Mouse (Mus musculus) kidney, embryonic 15.5 days (tissue): ENCODE data around the gene Wdr83os. TPM values are rescaled to one million over a fixed set of nuclear protein-coding genes. Genes with fewer than 3 reads are reported as not detected.
"Not testable (repeated sequence)": the region's sequence is repeated elsewhere in the genome, so short reads cannot be mapped to it uniquely, and the experiment has no call there.

Experiments used
- ATAC-seq: fragments of 200-750 bp; cut with Nextera tagmentation; replicated peaks from 2 replicates; pipeline ENCODE4 v1.8.0; 2017; ENCODE audit warnings: moderate TSS enrichment; ENCODE audit not compliant: low FRiP score
- H3K27ac ChIP-seq: fragments of 300-500 bp; sonication (generic); 2 replicates; pipeline ENCODE4 v1.5.1; 2015; ENCODE audit warnings: mild to moderate bottlenecking, inconsistent platforms
- H3K27me3 ChIP-seq: fragments of 300-500 bp; sonication (generic); 2 replicates; pipeline ENCODE4 v1.6.1; 2015; ENCODE audit warnings: inconsistent platforms
- H3K36me3 ChIP-seq: fragments of 300-500 bp; sonication (generic); 2 replicates; pipeline ENCODE4 v1.6.1; 2015; ENCODE audit warnings: inconsistent platforms
- H3K4me1 ChIP-seq: fragments of 300-500 bp; sonication (generic); 2 replicates; pipeline ENCODE4 v1.6.1; 2015; ENCODE audit warnings: inconsistent platforms
- H3K4me2 ChIP-seq: fragments of 300-500 bp; sonication (generic); 2 replicates; pipeline ENCODE4 v1.6.1; 2015; ENCODE audit warnings: moderate library complexity, mild to moderate bottlenecking, inconsistent platforms
- H3K4me3 ChIP-seq: fragments of 300-500 bp; sonication (generic); replicated peaks from 2 replicates; pipeline ENCODE4 v1.5.1; 2015; ENCODE audit warnings: mild to moderate bottlenecking, inconsistent platforms
- H3K9ac ChIP-seq: fragments of 300-500 bp; sonication (generic); 2 replicates; pipeline ENCODE4 v1.6.1; 2015; ENCODE audit warnings: mild to moderate bottlenecking, inconsistent platforms
- H3K9me3 ChIP-seq: fragments of 300-500 bp; sonication (generic); replicated peaks from 2 replicates; pipeline ENCODE4 v1.6.1; 2016; ENCODE audit warnings: inconsistent platforms
- WGBS: fragments of 180-500 bp; shearing (Covaris S2); methylation state at CpG from one replicate; pipeline ENCODE4 v1.1.7; 2015; ENCODE audit warnings: mixed read lengths; 5-methylcytosine and 5-hydroxymethylcytosine counted together
- polyA plus RNA-seq: library from polyadenylated mRNA; unstranded; fragments of >200 nt; fragmentation: Nextera tagmentation; extraction: Ambion mirVana; gene quantifications from 2 replicates; pipeline ENCODE4 v1.2.1, GENCODE M21; 2015

The Wdr83os gene
- polyA plus RNA-seq, 1 experiment from 2014 or later, result 141 TPM

DNA sequence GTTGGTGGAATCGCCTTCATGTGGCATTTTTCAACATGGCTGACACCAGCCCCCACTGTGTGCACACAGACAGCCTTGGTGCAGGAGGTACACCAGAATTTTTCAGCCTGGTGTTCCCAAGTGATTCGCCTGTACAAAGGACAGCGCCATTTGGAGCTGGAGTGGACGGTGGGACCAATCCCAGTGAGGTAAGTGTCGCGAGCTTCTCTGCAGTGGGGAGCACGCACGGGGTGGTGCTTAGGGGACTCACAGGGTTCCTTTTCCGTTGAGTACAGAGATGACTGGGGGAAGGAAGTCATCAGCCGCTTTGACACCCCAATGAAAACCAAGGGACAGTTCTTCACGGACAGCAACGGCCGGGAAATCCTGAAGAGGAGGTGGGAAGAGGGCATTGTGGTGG, 14.5 kb downstream of the Wdr83os start:
- 96% methylated on average over 13 of the region's 13 CpGs for WGBS
- Histone ChIP-seq H3K36me3 (peaks cover 65% of the 10 kb centered on the region), H3K27me3 (no peaks in the 10 kb centered on the region), H3K9me3 (no peaks in the 10 kb centered on the region), H3K27ac (no peak overlapping the region), H3K9ac (no peak overlapping the region), H3K4me3 (no peak overlapping the region), H3K4me1 (no peaks in the 10 kb centered on the region), H3K4me2 (no peak overlapping the region)
- ATAC-seq, result no peak

DNA sequence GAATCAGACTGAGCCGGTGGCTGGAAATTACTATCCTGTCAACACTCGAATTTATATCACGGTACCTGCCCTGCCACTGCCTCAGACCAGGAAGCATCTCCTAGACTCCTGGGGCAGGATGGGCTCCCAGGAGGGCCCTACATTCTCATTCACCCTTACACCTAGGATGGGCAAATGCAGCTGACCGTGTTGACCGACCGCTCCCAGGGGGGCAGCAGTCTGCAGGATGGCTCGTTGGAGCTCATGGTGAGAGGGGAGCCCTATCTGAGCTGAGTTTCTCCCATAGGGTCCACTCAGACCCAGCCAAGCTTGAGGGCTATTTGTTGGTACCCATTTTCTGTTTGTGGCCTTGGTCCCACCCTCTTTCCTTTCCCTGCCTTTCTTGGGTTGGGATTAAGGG, 15.0 kb downstream of the Wdr83os start:
- Histone ChIP-seq H3K4me3 (no peak overlapping the region), H3K9ac (no peak overlapping the region), H3K4me1 (no peaks in the 10 kb centered on the region), H3K36me3 (peaks cover 65% of the 10 kb centered on the region), H3K27me3 (no peaks in the 10 kb centered on the region), H3K9me3 (no peaks in the 10 kb centered on the region), H3K27ac (no peak overlapping the region), H3K4me2 (no peak overlapping the region)
- 95% methylated on average over 7 of the region's 7 CpGs for WGBS
- no peak for ATAC-seq

DNA sequence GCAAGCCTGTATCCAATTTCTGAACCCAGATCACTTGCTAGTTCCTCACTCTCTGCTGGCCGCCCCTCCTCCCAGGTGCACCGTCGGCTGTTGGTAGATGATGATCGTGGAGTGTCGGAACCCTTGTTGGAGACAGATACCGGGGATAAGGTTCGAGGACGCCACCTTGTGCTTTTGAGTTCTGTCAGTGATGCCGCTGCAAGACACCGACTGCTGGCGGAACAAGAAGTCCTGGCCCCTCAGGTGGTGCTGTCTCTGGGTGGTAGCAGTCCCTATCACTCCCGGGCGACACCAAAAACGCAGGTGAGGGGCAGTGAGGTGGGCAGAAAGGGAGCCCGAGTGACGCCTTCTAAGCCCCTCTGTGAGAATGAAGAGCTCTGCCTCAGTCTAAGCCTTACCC, 15.7 kb downstream of the Wdr83os start:
- Histone ChIP-seq H3K9me3 (no peaks in the 10 kb centered on the region), H3K9ac (no peak overlapping the region), H3K27me3 (no peaks in the 10 kb centered on the region), H3K4me1 (no peaks in the 10 kb centered on the region), H3K36me3 (peaks cover 65% of the 10 kb centered on the region), H3K27ac (no peak overlapping the region), H3K4me2 (no peak overlapping the region), H3K4me3 (no peak overlapping the region)
- WGBS, result 90% methylated on average over 16 of the region's 16 CpGs
- no peak for ATAC-seq

DNA sequence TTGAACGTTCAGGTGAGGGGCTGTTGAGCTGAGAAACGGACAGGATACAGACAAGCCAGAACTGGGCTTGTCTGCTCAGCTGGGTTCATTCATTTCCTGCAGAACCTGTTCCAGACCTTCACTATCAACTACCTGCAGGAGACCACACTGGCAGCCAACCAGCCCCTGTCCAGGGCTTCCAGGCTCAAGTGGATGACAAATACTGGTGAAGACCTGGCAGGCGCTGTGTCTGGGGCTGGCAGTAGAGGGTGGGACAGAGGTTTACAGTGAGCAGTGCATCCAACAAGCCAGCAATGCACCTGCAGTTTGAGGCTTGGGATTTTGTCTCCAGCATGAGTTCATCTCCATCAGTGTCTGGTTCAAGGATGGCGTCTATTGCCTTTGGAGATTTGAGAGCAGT, 16.3 kb downstream of the Wdr83os start:
- Histone ChIP-seq H3K4me2 (no peak overlapping the region), H3K4me1 (no peaks in the 10 kb centered on the region), H3K4me3 (no peak overlapping the region), H3K9me3 (no peaks in the 10 kb centered on the region), H3K27ac (no peak overlapping the region), H3K27me3 (no peaks in the 10 kb centered on the region), H3K36me3 (peaks cover 65% of the 10 kb centered on the region), H3K9ac (no peak overlapping the region)
- 87% methylated on average over 4 of the region's 4 CpGs for WGBS
- no peak for ATAC-seq

DNA sequence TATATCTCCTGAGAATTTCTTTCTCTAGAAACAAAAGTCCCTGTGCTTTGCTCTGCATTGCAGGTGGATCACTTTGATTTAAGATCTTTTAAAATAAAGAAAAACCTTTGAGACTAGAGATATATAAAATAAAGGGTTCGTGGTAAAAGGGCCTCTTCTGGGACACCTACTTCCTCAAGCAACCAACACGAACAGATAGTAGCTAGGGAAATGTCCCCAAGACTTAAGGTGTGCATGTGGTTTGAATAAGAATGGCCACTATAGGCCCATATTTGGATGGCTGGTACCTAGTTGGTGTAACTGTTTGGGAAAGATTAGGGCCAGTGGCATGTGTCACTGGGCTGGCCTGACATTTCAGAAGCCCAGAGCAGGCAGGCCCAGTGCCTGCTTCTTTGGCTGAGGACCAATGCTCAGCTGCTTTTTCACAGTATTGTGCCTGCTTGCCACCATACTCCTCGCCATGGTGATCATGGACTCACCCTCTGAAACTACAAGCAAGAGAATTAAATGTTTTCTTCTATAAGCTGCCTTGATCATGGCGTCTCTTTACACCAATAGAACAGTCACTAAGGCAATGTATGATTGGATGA, 19.6 kb downstream of the Wdr83os start:
- H3K27me3 ChIP-seq, result no peaks in the 10 kb centered on the region
- peaks cover 39% of the 10 kb centered on the region for H3K36me3 ChIP-seq
- no peak overlapping the region for H3K4me2 ChIP-seq
- ATAC-seq, result no peak
- H3K4me3 ChIP-seq, result no peak overlapping the region
- no peaks in the 10 kb centered on the region for H3K4me1 ChIP-seq
- H3K9ac ChIP-seq, result no peak overlapping the region
- 86% methylated on average over 4 of the region's 4 CpGs for WGBS
- no peaks in the 10 kb centered on the region for H3K9me3 ChIP-seq
- H3K27ac ChIP-seq, result no peak overlapping the region

DNA sequence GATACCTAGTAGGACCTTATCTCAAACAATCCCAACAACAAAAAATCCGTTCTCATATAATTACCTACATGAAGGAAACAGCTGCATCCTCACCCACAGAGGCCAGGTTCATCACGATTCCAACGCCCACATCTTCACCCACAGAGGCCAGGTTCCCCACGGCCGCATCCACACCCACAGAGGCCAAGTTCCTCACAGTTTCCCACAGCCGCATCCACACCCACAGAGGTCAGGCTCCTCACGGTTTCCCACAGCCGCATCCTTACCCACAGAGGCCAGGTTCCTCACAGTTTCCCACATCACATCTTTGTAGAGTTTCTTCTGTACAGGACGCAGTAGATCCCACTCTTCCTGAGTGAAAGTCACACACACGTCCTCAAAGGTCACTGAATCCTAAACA, 32.7 kb downstream of the Wdr83os start:
- WGBS, result 94% methylated on average over 10 of the region's 10 CpGs
- no peak for ATAC-seq
- no peak overlapping the region for H3K4me3 ChIP-seq

DNA sequence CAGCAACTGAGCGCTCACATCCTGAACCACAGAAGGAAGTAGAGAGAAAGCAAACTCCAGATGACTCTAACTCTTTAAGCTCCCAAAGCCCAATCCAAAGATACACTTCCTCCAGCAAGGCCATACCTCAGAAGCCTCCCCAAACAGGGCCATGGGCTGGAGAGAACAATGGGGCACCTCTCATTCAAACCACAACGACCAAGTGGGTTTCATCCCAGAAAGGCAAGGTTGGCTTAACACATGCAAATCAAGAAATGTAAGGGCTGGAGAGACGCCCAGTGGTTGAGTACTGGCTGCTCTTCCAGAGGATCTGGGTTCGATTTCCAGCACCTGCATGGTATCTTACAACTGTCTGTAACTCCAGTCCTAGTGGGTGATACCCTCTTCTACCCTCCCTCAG, 35.0 kb downstream of the Wdr83os start:
- Histone ChIP-seq H3K4me3 (no peak overlapping the region), H3K36me3 (peaks cover 25% of the 10 kb centered on the region), H3K27ac (no peak overlapping the region), H3K4me2 (no peak overlapping the region), H3K27me3 (no peaks in the 10 kb centered on the region), H3K9me3 (no peaks in the 10 kb centered on the region), H3K9ac (no peak overlapping the region), H3K4me1 (peaks cover 4% of the 10 kb centered on the region; the same call in 1 of the 2 replicates)
- no peak for ATAC-seq
- 76% methylated on average over 4 of the region's 4 CpGs for WGBS

More for the DNA sequence above, 32.7 kb downstream of the Wdr83os start:
- no peaks in the 10 kb centered on the region for H3K4me1 ChIP-seq
- peaks cover 43% of the 10 kb centered on the region for H3K36me3 ChIP-seq
- no peak overlapping the region for H3K27ac ChIP-seq
- no peaks in the 10 kb centered on the region for H3K27me3 ChIP-seq
- H3K4me2 ChIP-seq, result no peak overlapping the region
- H3K9ac ChIP-seq, result no peak overlapping the region
- H3K9me3 ChIP-seq, result no peaks in the 10 kb centered on the region

DNA sequence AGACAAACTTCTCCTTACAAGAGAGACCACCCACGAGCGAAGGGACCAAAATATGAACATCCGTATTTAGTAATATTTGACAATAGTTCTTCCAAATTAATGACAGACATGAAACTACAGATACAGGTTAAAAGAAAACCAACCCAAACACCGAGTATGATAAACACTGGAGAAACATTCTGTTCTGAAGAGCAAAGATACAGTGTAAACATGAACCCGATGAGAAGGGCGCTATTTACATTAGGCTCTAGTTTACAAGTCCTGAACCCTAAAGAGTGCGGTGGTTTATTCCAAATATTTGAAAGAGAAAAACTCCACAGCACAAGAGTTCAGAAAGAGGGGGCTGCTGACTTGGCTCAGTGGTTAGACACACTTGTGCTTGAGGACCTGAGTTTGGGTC, 36.4 kb downstream of the Wdr83os start:
- H3K27ac ChIP-seq, result no peak overlapping the region
- H3K27me3 ChIP-seq, result no peaks in the 10 kb centered on the region
- no peak overlapping the region for H3K4me2 ChIP-seq
- H3K9ac ChIP-seq, result no peak overlapping the region
- no peak overlapping the region for H3K4me3 ChIP-seq
- peaks cover 11% of the 10 kb centered on the region for H3K36me3 ChIP-seq
- WGBS, result 91% methylated on average over 7 of the region's 7 CpGs
- ATAC-seq, result no peak
- peaks cover 4% of the 10 kb centered on the region; the same call in 1 of the 2 replicates for H3K4me1 ChIP-seq
- H3K9me3 ChIP-seq, result no peaks in the 10 kb centered on the region

DNA sequence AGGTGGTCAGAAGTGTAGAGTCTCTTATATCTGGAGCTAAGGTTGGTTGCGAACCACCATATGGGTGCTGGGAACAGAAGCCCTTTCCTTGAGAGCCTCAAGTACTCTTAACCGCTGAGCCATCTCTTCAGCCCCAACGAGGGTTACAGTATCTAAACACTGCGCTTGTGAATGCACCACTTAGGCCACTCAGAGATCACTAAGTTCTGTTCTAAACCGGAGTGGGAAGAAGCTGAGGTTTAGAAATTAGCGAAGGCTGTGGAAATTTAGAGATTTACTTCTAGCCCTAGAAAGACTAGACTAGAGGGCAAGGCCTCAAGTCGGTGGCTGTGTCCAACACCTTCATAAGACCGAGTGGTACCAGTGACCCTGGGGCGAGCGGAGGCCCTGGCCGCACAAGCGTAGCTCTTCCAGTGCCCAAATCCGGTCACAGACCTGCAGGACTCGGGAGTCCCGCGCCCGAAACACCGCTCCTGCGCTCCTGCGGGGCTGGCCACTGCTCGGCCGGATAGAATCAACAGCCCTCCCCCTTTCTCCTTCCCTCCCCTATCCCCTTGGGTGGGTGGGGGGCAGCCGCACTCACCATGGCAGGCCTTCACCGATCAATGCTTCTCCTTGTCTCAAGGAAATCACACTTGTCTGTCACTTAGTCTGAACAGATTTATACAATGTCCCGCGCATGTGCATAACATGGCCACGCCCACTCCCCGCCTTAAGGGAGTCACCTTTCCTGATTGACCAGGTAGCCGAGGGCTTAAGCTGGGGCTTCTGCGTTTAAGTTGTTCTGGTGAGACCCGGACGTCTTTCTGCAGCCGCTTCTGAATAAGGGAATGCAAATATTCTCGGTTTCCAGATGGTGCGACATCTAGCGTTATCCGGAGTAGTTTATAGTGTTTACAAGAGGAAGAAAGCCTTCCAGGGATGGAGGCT, 38.8 kb downstream of the Wdr83os start:
- Histone ChIP-seq H3K4me1 (peaks cover 4% of the 10 kb centered on the region; the same call in 1 of the 2 replicates), H3K4me2 (peak overlapping the region; percentile 89), H3K27me3 (no peaks in the 10 kb centered on the region), H3K9me3 (no peaks in the 10 kb centered on the region), H3K36me3 (no peaks in the 10 kb centered on the region), H3K27ac (peak overlapping the region; percentile 69), H3K9ac (peak overlapping the region; percentile 74), H3K4me3 (peak overlapping the region; percentile 62)
- 8% methylated on average over 37 of the region's 37 CpGs for WGBS
- ATAC-seq, result peak; percentile 94

DNA sequence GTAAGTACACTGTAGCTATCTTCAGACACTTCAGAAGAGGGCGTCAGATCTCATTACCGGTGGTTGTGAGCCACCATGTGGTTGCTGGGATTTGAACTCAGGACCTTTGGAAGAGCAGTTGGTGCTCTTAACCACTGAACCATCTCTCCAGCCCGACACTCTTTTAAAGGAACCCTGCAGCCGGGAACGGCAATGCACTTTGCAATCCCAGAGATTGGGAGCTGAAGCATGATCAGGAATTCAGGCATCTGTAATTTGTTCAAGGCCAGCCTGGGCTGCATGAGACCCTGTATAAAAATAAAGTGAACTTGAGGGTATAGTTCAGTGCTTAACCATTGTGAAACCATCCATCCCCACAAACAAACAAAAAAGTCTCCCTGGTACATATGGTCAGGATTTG, 39.7 kb downstream of the Wdr83os start:
- H3K27ac ChIP-seq, ATAC-seq, H3K9ac ChIP-seq, H3K4me1 ChIP-seq, H3K27me3 ChIP-seq, H3K4me2 ChIP-seq, H3K4me3 ChIP-seq, H3K36me3 ChIP-seq, H3K9me3 ChIP-seq: not testable (repeated sequence)
- WGBS, result 80% methylated on average over 5 of the region's 5 CpGs

DNA sequence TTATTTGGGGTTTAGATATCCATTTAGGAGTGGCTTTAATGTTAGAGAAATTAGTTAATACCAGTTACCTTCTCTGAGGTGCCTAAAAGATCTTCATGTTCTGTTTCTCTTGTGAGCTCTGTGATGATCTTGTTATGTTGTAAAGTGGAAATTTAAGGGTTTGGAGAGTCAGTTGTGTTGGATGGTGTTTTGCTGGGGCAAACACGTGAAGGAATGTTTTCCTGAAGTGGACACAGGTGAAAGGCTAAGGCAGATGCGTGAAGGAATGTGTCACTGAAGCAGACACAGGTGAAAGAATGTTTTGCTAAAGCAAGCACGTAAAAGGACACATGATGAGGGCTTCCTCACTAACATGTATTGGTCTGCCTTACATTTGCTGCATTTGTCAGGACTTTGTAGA, 42.5 kb downstream of the Wdr83os start, which contains the start of gene Zfp791:
TSS of gene Zfp791 (minus strand) at position 101 of the 400 bp plus-strand sequence.
- Histone ChIP-seq H3K4me3 (no peak within 1 kb of the TSS), H3K9ac (no peak within 1 kb of the TSS), H3K27me3 (no peaks in the 10 kb centered on the region), H3K4me1 (peaks cover 4% of the 10 kb centered on the region; the same call in 1 of the 2 replicates), H3K9me3 (no peaks in the 10 kb centered on the region), H3K4me2 (no peak within 1 kb of the TSS), H3K27ac (no peak within 1 kb of the TSS), H3K36me3 (no peaks in the 10 kb centered on the region)
- no peak for ATAC-seq
- 74% methylated on average over 3 of the region's 3 CpGs for WGBS

DNA sequence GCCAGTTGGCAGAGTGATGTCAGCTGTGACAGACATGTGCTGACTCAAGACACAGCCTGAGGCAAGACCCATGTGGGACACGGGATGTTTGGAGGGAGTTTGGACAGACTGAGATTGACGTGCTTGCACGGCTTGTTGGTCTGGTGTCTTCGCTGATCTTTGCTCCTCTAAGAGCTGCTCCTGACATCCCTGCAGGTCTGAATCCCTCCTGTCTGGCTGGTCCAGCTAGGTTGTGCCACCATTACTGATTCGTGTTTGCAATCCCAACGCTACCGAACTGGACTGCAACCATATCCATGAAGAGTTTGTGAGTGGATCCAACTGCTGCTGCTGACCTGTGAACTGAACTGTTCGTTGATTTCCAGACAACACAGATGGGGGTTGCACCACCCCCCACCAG, 43.2 kb downstream of the Wdr83os start:
- H3K4me2 ChIP-seq, result no peak overlapping the region
- no peaks in the 10 kb centered on the region for H3K27me3 ChIP-seq
- no peak overlapping the region for H3K4me3 ChIP-seq
- no peak overlapping the region for H3K27ac ChIP-seq
- H3K36me3 ChIP-seq, result no peaks in the 10 kb centered on the region
- H3K4me1 ChIP-seq, result peaks cover 4% of the 10 kb centered on the region; the same call in 1 of the 2 replicates
- H3K9me3 ChIP-seq, result no peaks in the 10 kb centered on the region
- 88% methylated on average over 8 of the region's 8 CpGs for WGBS
- no peak for ATAC-seq
- no peak overlapping the region for H3K9ac ChIP-seq
